Mouse (Mus musculus) heart, postnatal 25 days (tissue): ENCODE data around the gene Psma3. TPM values are rescaled to one million over a fixed set of nuclear protein-coding genes. Genes with fewer than 3 reads are reported as not detected.
A peak's percentile ranks its signal among the peaks of the same experiment; 100 is the strongest.

ENCODE experiments used
- DNase-seq: peaks from one replicate; pipeline ENCODE4 v3.0.0; 2022; ENCODE audit warnings: low spot score
- intact Hi-C: fragments of 180-260 bp; cut with DNase I; formaldehyde crosslinking; loops from one replicate; pipeline ENCODE4 v1.15.1; 2025
- total RNA-seq, 2 experiments: library from RNA; stranded (reverse); gene quantifications; 2 replicates each; pipeline ENCODE4 v1.2.3; 2021

Psma3 gene
- total RNA-seq, 2 experiments from 2014 or later, result 191 to 201 TPM

DNA sequence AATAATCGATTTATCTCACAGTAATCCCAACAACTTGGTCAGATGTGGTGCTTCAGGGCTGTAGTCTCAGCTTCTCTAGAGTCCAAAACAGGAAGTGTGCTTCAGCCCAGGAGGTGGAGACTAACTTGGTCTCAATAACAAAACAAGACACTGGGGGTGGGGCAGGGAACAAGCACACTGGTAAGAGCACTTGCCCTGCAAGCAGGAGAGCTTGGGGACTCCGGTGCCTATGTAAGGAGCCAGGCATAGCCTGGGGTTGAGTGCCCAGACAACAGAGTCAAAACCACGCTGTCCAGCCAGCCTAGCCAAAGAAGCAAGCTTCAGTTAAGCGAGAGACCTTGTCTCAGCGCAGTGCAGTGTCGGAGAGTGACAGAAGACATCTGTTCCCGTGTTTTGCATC is 66.0 kb downstream of the Psma3 start:
- peak; percentile 31 for DNase-seq
- intact Hi-C loops, result no loop called here

DNA sequence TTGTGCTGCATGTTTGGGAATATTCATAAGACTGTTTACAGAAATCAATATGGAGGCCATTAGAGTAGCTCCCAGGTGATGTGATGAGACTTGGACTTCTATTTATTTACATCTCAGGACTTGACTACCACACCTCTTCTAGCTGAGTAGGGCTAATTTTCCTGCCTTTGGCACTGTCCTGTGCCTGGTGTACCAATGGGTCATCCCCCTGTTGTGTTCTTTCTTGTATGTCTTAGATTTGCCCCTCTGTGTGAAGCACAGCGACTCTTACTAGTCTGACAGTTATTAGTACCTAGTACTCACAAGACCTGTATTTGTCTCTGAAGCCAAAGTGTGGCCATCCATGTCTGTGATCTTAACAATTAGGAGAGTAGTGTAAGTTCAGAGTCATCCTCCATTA is 68.0 kb downstream of the Psma3 start:
- no peak for DNase-seq
- intact Hi-C loops, result no loop called here

DNA sequence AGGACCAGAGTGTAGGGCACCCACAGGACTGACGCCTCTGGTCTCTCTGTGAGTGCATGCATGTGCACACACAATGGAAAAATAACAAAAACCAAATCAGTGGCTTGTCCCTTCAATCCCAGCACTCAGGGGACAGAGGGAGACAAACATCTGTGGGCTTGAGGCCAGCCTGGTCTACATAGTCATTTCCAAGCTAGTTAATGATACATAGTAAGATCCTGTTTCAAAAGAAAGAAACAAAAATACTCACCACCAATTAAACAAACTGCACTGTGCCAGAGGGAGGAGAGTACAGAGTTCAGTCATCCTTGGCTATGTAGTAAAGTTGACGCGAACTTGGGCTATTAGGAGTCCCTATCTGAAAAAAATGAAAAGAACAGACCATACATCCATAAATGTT is 69.2 kb downstream of the Psma3 start:
- intact Hi-C loops, result no loop called here
- DNase-seq, result no peak

DNA sequence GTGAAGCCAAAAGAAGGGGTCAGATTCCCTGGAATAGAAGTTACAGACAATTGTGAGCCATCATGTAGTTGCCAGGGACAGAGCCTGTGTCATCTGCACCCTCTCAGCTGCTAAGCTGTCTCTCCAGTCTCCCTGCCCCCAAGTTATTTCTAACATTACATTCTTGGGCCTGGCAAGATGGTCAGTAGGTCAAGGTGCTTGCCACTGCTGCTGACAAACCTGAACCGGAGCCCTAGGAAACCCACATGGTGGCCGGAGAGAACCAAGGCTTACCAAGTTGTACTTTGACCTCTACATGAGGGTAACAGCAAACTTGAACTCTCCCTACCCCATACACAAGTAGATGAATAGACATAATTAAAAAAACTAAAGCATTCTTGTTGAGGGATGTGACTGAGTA is 70.1 kb downstream of the Psma3 start:
- intact Hi-C loops, result no loop called here

More for the DNA sequence above, 70.1 kb downstream of the Psma3 start:
- no peak for DNase-seq

Other genes starting within 250 kb of the Psma3 start
- gene Frmd6, start 149.1 kb upstream of the Psma3 start, total RNA-seq, result 10 to 100 TPM; 38.5 to 43.3 TPM
- 100 to 1,000 TPM; 133 to 135 TPM for gene Actr10, start 36.8 kb upstream of the Psma3 start, total RNA-seq
- gene Arid4a, start 41.4 kb downstream of the Psma3 start, total RNA-seq, result 10 to 100 TPM; 12.0 to 16.7 TPM
- 1 to 10 TPM in 1 of 2 experiments, under 1 TPM in 1; 0.81 to 2.1 TPM for gene Tomm20l, start 136.8 kb downstream of the Psma3 start, total RNA-seq
- gene Timm9, start 162.1 kb downstream of the Psma3 start, total RNA-seq, result 10 to 100 TPM; 33.6 to 35.6 TPM
- gene 2700049A03Rik, start 162.2 kb downstream of the Psma3 start, total RNA-seq, result 1 to 10 TPM; 3.0 to 3.3 TPM